Mouse (Mus musculus): ENCODE measurements at regions not wholly inside any gene's neighbourhood (a gene's known extent, or its start where the extent isn't known, plus 50 kb on each side); places are given as distances from the start of the nearest gene placed in this dataset.

GRCm38 (mm10) chr1:64364095-64364494, 168.3 kb upstream of the Creb1 start:
- H3K4me3 ChIP-seq (replicated peaks in 1 of 3; ENCODE audit: low read depth in 2 of 3, low read length in 2 of 3, poor library complexity in 1 of 3): no peak overlapping the region
- H3K9ac ChIP-seq (ENCODE audit: insufficient read depth, low read depth): no peak overlapping the region
- H3K79me2 ChIP-seq (replicated peaks; ENCODE audit: control insufficient read depth, extremely low read depth, insufficient read depth, poor library complexity, severe bottlenecking): no peaks in the 10 kb centered on the region; the same call in 1 of the 2 replicates
- H3K36me3 ChIP-seq (replicated peaks in 1 of 2; ENCODE audit: control insufficient read depth in 1 of 2, insufficient read depth in 1 of 2, low read length in 1 of 2): no peaks in the 10 kb centered on the region
- in situ Hi-C loops (cut with MboI; ENCODE audit: low pct_ligation_motif_present, low pct_unique_long_range_greater_than_20kb, low sequenced_read_pairs) (no loop called here), dilution Hi-C loops (cut with MboI; ENCODE audit: extremely low pct_ligation_motif_present, extremely low pct_unique_long_range_greater_than_20kb, low sequenced_read_pairs) (no loop called here)
- no peak overlapping the region for H3K27ac ChIP-seq (ENCODE audit: insufficient read depth, low read depth)
- no peak for DNase-seq (ENCODE audit: extremely low read depth)
- H3K9me3 ChIP-seq (replicated peaks; ENCODE audit: low read length): no peaks in the 10 kb centered on the region
- no peaks in the 10 kb centered on the region for H3K27me3 ChIP-seq (replicated peaks)
- H3K4me1 ChIP-seq (ENCODE audit: control insufficient read depth in 1 of 2, insufficient read depth in 2 of 2): peaks cover 0 to 13% of the 10 kb centered on the region in 2 experiments; a peak in 2 of 4 replicates
- TF ChIP-seq ZC3H11A (IDR thresholded peaks at IDR 0.05; ENCODE audit: low read depth, low read length) (no peak), MAX (IDR thresholded peaks at IDR 0.05; ENCODE audit: low read length) (no peak), ELF1 (IDR thresholded peaks at IDR 0.05; ENCODE audit: low read depth, low read length) (no peak), CTCF (conservative IDR thresholded peaks at IDR 0.05 in 1 of 2, IDR thresholded peaks at IDR 0.05 in 1 of 2; ENCODE audit: low read depth in 2 of 2, low read length in 2 of 2) (no peak), MAFK (IDR thresholded peaks at IDR 0.05; ENCODE audit: insufficient replicate concordance, low read length) (no peak), EP300 (IDR thresholded peaks at IDR 0.05; ENCODE audit: low read length) (no peak)
- H3K4me2 ChIP-seq (ENCODE audit: insufficient read depth, low read depth, poor library complexity, severe bottlenecking): no peak overlapping the region

DNA sequence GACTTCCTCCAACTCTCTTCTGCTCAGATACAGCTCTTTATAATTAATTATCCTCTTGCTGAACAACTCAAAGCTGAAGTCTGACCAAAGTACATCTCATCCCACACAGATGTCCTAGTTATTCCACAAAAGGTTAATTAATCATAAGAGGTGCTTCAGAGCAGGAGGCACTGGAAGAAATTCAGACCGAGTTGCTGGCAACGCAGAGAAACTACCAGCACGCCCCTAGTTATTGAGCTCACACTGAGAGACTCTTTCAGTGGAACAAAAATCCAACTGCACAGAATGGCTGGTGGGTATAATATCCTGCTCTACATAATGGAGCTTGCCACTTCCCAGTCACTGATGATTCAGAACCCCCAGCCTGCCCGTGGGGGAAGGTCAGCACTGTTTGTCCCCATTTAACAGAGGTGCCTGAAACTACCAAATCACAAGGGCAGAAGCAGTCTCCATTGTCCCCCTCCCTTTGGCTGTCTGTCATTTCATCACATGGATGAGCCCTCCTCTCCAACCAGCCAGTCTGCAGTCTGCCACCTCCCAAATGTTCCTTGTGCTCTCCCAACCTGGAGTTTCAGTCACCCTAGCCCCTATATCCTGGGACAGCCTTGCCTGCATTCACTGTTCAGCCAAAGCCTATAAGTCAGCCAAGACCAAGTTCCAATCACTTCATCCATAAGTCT, 170.3 kb upstream of the Creb1 start:
- in situ Hi-C loops (cut with MboI; ENCODE audit: low pct_ligation_motif_present, low pct_unique_long_range_greater_than_20kb, low sequenced_read_pairs) (no loop called here), dilution Hi-C loops (cut with MboI; ENCODE audit: extremely low pct_ligation_motif_present, extremely low pct_unique_long_range_greater_than_20kb, low sequenced_read_pairs) (no loop called here)
- Histone ChIP-seq H3K4me2 (ENCODE audit: insufficient read depth, low read depth, poor library complexity, severe bottlenecking) (no peak overlapping the region), H3K9me3 (replicated peaks; ENCODE audit: low read length) (no peaks in the 10 kb centered on the region), H3K79me2 (replicated peaks; ENCODE audit: control insufficient read depth, extremely low read depth, insufficient read depth, poor library complexity, severe bottlenecking) (no peaks in the 10 kb centered on the region; the same call in 1 of the 2 replicates), H3K4me3 (replicated peaks in 1 of 3; ENCODE audit: low read depth in 2 of 3, low read length in 2 of 3, poor library complexity in 1 of 3) (no peak overlapping the region), H3K36me3 (replicated peaks in 1 of 2; ENCODE audit: control insufficient read depth in 1 of 2, insufficient read depth in 1 of 2, low read length in 1 of 2) (no peaks in the 10 kb centered on the region), H3K4me1 (ENCODE audit: control insufficient read depth in 1 of 2, insufficient read depth in 2 of 2) (peaks cover 0 to 7% of the 10 kb centered on the region in 2 experiments; a peak in 2 of 4 replicates), H3K27ac (ENCODE audit: insufficient read depth, low read depth) (no peak overlapping the region), H3K9ac (ENCODE audit: insufficient read depth, low read depth) (no peak overlapping the region), H3K27me3 (replicated peaks) (no peaks in the 10 kb centered on the region)
- DNase-seq (ENCODE audit: extremely low read depth): no peak
- TF ChIP-seq RAD21 (IDR thresholded peaks at IDR 0.05; ENCODE audit: low read depth, low read length) (no peak), SMC3 (IDR thresholded peaks at IDR 0.05; ENCODE audit: low read depth, low read length) (no peak), ETS1 (conservative IDR thresholded peaks at IDR 0.05; ENCODE audit: low read depth, low read length) (no peak), USF1 (IDR thresholded peaks at IDR 0.05; ENCODE audit: low read depth, low read length) (no peak), RCOR1 (conservative IDR thresholded peaks at IDR 0.05; ENCODE audit: low read depth, low read length) (no peak), POLR2AphosphoS2 (IDR thresholded peaks at IDR 0.05; ENCODE audit: low read depth, low read length) (no peak), USF2 (conservative IDR thresholded peaks at IDR 0.05; ENCODE audit: low read depth, low read length) (no peak), MAX (IDR thresholded peaks at IDR 0.05; ENCODE audit: low read length) (no peak), CHD1 (IDR thresholded peaks at IDR 0.05; ENCODE audit: low read depth, low read length) (no peak), ZKSCAN1 (IDR thresholded peaks at IDR 0.05; ENCODE audit: borderline replicate concordance, low read depth, low read length) (no peak), GABPA (IDR thresholded peaks at IDR 0.05; ENCODE audit: insufficient replicate concordance, low read depth, low read length) (no peak), E2F4 (IDR thresholded peaks at IDR 0.05; ENCODE audit: insufficient replicate concordance, low read depth, low read length) (no peak), CTCF (conservative IDR thresholded peaks at IDR 0.05 in 1 of 2, IDR thresholded peaks at IDR 0.05 in 1 of 2; ENCODE audit: low read depth in 2 of 2, low read length in 2 of 2) (no peak), CHD2 (IDR thresholded peaks at IDR 0.05; ENCODE audit: low read length) (no peak), ZC3H11A (IDR thresholded peaks at IDR 0.05; ENCODE audit: low read depth, low read length) (no peak), KAT2A (IDR thresholded peaks at IDR 0.05; ENCODE audit: insufficient replicate concordance, low read length) (no peak)

Data from CH12.LX (cell line).